Mouse (Mus musculus) heart, adult 2 months (tissue): ENCODE measurements at regions not wholly inside any gene's neighbourhood (a gene's known extent, or its start where the extent isn't known, plus 50 kb on each side); places are given as distances from the start of the nearest gene placed in this dataset.

Experiments used
- DNase-seq, 2 experiments: peaks; one replicate each; pipeline ENCODE4 v3.0.0; 2021
- H3K27ac ChIP-seq: fragments of 200-600 bp; 2 replicates; pipeline ENCODE4 v1.8.1; 2022
- H3K27me3 ChIP-seq: fragments of 200-500 bp; 2 replicates; pipeline ENCODE4 v1.6.1; 2012; ENCODE audit warnings: mild to moderate bottlenecking, low read length, inconsistent platforms, mixed read lengths; ENCODE audit not compliant: control insufficient read depth, insufficient read depth
- H3K36me3 ChIP-seq: fragments of 200-500 bp; 2 replicates; pipeline ENCODE4 v1.6.1; 2012; ENCODE audit warnings: low read length, inconsistent platforms; ENCODE audit not compliant: control insufficient read depth, insufficient read depth
- H3K4me1 ChIP-seq: fragments of 200-500 bp; 2 replicates; pipeline ENCODE4 v1.6.1; 2011; ENCODE audit warnings: low read length; ENCODE audit not compliant: control insufficient read depth, insufficient read depth
- H3K4me3 ChIP-seq: fragments of 200-600 bp; 2 replicates; pipeline ENCODE4 v1.8.1; 2022
- H3K79me2 ChIP-seq: fragments of 200-500 bp; replicated peaks from 2 replicates; pipeline ENCODE4 v1.6.1; 2012; ENCODE audit warnings: mild to moderate bottlenecking, inconsistent platforms, low read length, moderate library complexity, mixed read lengths; ENCODE audit not compliant: control insufficient read depth, insufficient read depth
- H3K9ac ChIP-seq: fragments of 200-500 bp; 2 replicates; pipeline ENCODE4 v1.6.1; 2012; ENCODE audit warnings: low read depth, mild to moderate bottlenecking, control low read depth, inconsistent platforms, low read length, mixed read lengths
- CTCF ChIP-seq: fragments of 200-600 bp; IDR thresholded peaks from 2 replicates; pipeline ENCODE4 v1.8.1; 2022; ENCODE audit warnings: antibody characterized with exemption, mild to moderate bottlenecking, moderate library complexity
- EP300 ChIP-seq: fragments of 200-500 bp; IDR thresholded peaks from 2 replicates; pipeline ENCODE4 v1.6.1; 2011; ENCODE audit warnings: low read depth, low read length, control low read depth; ENCODE audit not compliant: insufficient read depth
- POLR2A ChIP-seq: fragments of 200-500 bp; IDR thresholded peaks from 2 replicates; pipeline ENCODE4 v1.6.1; 2011; ENCODE audit warnings: mild to moderate bottlenecking, low read depth, low read length, control low read depth; ENCODE audit not compliant: insufficient read depth
- WGBS: fragments of 180-500 bp; shearing (Covaris S2); methylation state at CpG from one replicate; pipeline ENCODE4 v1.1.7; 2018; 5-methylcytosine and 5-hydroxymethylcytosine counted together
- intact Hi-C: fragments of 180-260 bp; cut with DNase I; formaldehyde crosslinking; loops from one replicate; pipeline ENCODE4 v1.15.1; 2025

DNA sequence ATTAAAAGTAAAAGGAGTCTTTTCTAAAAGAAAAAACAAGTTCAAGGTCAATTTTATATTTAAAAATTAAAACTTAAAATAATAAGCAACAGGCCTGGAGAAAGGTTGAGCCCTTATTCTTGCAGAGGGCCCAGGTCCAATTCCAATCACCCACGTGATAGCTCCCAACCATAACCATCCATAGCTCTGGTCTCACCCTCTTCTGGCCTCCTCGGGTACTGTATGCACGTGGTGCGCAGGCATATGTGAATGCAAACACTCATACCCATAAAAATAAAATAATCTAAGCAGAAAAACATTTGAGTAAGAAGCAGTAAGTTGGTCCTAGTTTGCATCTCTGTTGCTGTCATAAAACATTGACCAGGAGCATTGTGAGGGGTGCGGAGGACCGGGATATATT is 119.8 kb upstream of the Dapk1 start:
- H3K4me1 ChIP-seq, result peaks cover 5% of the 10 kb centered on the region
- TF ChIP-seq CTCF, result no peak
- no peak for TF ChIP-seq POLR2A
- TF ChIP-seq EP300, result no peak
- H3K9ac ChIP-seq, result no peak overlapping the region
- H3K27ac ChIP-seq, result no peak overlapping the region
- H3K27me3 ChIP-seq, result no peaks in the 10 kb centered on the region
- H3K36me3 ChIP-seq, result no peaks in the 10 kb centered on the region
- DNase-seq, result no peak
- WGBS, result 93% methylated on average over 6 of the region's 6 CpGs
- no peak overlapping the region for H3K4me3 ChIP-seq
- intact Hi-C loops, result no loop called here
- no peaks in the 10 kb centered on the region for H3K79me2 ChIP-seq

DNA sequence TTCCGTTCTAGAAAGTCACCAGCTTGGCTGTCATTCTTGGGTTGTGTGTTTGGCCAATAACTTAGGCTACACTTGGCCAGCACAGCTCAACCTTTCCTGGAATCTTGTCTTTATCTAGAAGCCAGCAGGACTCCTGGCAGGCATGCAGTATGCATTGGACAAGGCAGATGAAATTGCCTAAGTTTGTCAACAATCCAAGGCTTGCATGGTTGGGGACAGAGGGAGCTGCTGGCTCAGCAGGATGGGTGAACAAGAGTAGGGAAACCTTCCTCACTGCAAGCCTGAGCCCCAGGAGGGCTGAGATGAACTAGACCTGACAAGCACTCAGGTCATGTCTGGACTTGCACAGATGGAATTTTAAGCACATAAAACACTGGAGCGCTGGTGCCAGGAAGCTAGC is 115.6 kb upstream of the Dapk1 start:
- no peaks in the 10 kb centered on the region for H3K79me2 ChIP-seq
- H3K36me3 ChIP-seq, result no peaks in the 10 kb centered on the region
- peak overlapping the region; percentile 33; the same call in 1 of the 2 replicates for H3K27ac ChIP-seq
- no peaks in the 10 kb centered on the region for H3K27me3 ChIP-seq
- 25% methylated on average over 2 of the region's 2 CpGs for WGBS
- H3K9ac ChIP-seq, result no peak overlapping the region
- no peak overlapping the region for H3K4me3 ChIP-seq
- DNase-seq, result peak; percentile 70 to 86
- no peak for TF ChIP-seq POLR2A
- TF ChIP-seq EP300, result peak; percentile 84
- intact Hi-C loops, result loop anchor here (5.0 kb wide), 1 partner anchor 36 kb away; no protein-coding TSS in a partner anchor
- H3K4me1 ChIP-seq, result peaks cover 8% of the 10 kb centered on the region

- peaks cover 8% of the 10 kb centered on the region for H3K4me1 ChIP-seq
- intact Hi-C loops, result loop anchor here (5.0 kb wide), 1 partner anchor 35 kb away; no protein-coding TSS in a partner anchor
- DNase-seq, result no peak
- TF ChIP-seq EP300 (no peak), CTCF (0 out of 2 replicates have a peak, but pooled peaks have one; percentile 3), POLR2A (no peak)
- no peak overlapping the region for H3K9ac ChIP-seq
- H3K27me3 ChIP-seq, result no peaks in the 10 kb centered on the region
- no peak overlapping the region for H3K4me3 ChIP-seq
- H3K36me3 ChIP-seq, result no peaks in the 10 kb centered on the region
- H3K27ac ChIP-seq, result no peak overlapping the region; the same call in 1 of the 2 replicates
- H3K79me2 ChIP-seq, result no peaks in the 10 kb centered on the region
- WGBS, result 94% methylated on average over 5 of the region's 5 CpGs
Measured at GRCm38 (mm10) chr13:60486871-60487270, 114.9 kb upstream of the Dapk1 start.

DNA sequence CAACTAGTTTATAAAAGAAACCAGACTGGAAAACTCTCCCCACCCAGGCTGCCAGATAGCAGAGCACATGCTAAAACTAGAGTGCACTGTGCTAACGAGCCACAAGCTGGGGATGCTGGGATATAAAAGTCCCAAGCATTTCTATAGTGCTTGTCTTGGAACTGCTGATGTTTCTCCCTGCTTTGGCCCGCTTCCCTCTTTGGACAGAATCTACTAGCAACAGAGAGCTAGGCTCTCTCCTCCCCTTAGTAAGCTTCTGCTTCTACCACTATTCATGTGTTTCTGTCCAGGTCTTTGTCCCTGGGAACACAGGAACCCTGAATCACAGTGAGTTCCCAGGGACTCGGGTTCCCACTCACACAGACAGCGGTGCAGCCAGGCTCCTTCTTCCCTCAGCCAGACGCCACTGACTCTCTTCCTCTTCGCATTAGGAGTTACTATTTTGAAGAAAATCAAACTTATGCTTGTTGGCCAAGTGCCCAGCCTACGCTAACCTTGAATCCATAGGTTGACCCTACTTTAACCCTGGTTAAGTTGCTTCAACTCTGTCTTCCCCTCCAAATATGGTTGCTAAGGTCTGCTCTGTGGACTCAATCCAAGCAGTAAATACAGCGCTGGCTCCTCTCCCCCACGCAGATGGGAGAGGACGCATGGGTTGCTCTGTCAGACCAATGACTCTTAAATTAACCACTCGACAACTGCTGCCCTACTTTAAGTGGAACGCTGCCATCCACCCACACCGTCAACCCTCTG is 113.4 kb upstream of the Dapk1 start:
- no peak for TF ChIP-seq EP300
- no peak for TF ChIP-seq POLR2A
- TF ChIP-seq CTCF, result no peak
- intact Hi-C loops, result loop anchor here (5.0 kb wide), 1 partner anchor 34 kb away; no protein-coding TSS in a partner anchor
- H3K27me3 ChIP-seq, result no peaks in the 10 kb centered on the region
- 33% methylated on average over 13 of the region's 13 CpGs for WGBS
- peak; percentile 55 to 65 for DNase-seq
- H3K4me3 ChIP-seq, result no peak overlapping the region; the same call in 1 of the 2 replicates
- H3K27ac ChIP-seq, result peak overlapping the region; percentile 68
- H3K79me2 ChIP-seq, result no peaks in the 10 kb centered on the region
- no peaks in the 10 kb centered on the region for H3K36me3 ChIP-seq
- peaks cover 8% of the 10 kb centered on the region for H3K4me1 ChIP-seq
- H3K9ac ChIP-seq, result no peak overlapping the region

DNA sequence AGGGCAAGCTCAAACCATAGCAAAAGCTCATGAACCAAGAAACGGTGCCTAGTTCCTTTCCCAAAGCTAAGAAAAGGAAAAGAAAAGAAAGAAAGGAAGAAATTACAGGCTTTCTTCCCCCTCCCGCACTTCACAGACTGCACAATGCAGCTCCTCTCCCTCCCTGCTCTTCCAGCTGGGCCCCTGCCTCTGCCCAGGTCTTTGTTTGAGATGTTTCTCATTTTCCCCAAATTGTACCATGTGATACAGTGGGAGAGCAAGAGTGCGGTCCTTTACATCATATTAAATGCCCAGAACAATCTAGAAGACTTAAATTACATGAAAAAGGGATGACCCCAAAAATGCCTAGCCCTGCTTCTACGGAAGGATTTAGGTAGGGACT is 112.9 kb upstream of the Dapk1 start:
- intact Hi-C loops, result loop anchor here (5.0 kb wide), 1 partner anchor 33 kb away; no protein-coding TSS in a partner anchor
- no peaks in the 10 kb centered on the region for H3K27me3 ChIP-seq
- peaks cover 8% of the 10 kb centered on the region for H3K4me1 ChIP-seq
- H3K79me2 ChIP-seq, result no peaks in the 10 kb centered on the region
- H3K27ac ChIP-seq, result peak overlapping the region; percentile 68
- peak in 1 of 2 experiments; percentile 15 for DNase-seq
- H3K36me3 ChIP-seq, result no peaks in the 10 kb centered on the region
- no peak overlapping the region for H3K9ac ChIP-seq
- TF ChIP-seq POLR2A, result no peak
- no peak for TF ChIP-seq CTCF
- TF ChIP-seq EP300, result no peak
- no peak overlapping the region for H3K4me3 ChIP-seq
- WGBS, result 66% methylated on average over 4 of the region's 4 CpGs

DNA sequence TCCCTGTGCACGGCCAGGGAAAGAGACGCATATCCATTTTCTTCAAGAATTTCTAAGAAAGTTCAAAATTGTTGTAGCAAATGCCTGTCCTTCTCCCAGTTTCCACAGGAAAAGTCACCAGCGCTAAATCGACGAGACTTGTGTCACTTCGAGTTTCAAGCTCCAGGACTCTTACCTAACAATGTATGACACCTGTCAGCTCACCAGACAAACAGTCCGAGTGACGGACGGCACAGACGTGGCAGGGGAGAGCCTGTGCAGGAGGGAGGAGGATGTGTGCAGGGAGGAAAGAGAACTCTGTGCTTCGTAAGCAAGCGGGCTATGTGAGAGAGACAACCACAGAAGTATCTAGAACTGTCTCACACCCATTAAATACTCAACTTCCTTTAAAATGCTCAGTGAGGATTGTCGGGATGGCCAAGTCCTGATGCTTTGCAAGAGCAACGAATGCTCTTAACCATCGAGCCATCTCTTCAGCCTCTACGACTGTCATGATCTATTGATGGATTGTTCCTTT is 109.7 kb upstream of the Dapk1 start:
- Histone ChIP-seq H3K36me3 (no peaks in the 10 kb centered on the region), H3K79me2 (no peaks in the 10 kb centered on the region), H3K9ac (no peak overlapping the region), H3K27ac (no peak overlapping the region), H3K4me1 (peaks cover 2% of the 10 kb centered on the region), H3K4me3 (no peak overlapping the region), H3K27me3 (no peaks in the 10 kb centered on the region)
- DNase-seq, result no peak
- WGBS, result 57% methylated on average over 16 of the region's 16 CpGs
- intact Hi-C loops, result no loop called here
- TF ChIP-seq EP300, result no peak
